Mouse (Mus musculus) liver, embryonic 14.5 days (tissue): Measurements from ENCODE around the gene Rgl2.

Experiments
- CTCF ChIP-seq: IDR thresholded peaks from 2 replicates; pipeline ENCODE4 v1.5.1; 2016; ENCODE audit warnings: antibody characterized with exemption, low read depth, control low read depth
- EP300 ChIP-seq: IDR thresholded peaks from 2 replicates; pipeline ENCODE4 v1.6.1; 2016; ENCODE audit warnings: antibody characterized with exemption, low read depth

DNA sequence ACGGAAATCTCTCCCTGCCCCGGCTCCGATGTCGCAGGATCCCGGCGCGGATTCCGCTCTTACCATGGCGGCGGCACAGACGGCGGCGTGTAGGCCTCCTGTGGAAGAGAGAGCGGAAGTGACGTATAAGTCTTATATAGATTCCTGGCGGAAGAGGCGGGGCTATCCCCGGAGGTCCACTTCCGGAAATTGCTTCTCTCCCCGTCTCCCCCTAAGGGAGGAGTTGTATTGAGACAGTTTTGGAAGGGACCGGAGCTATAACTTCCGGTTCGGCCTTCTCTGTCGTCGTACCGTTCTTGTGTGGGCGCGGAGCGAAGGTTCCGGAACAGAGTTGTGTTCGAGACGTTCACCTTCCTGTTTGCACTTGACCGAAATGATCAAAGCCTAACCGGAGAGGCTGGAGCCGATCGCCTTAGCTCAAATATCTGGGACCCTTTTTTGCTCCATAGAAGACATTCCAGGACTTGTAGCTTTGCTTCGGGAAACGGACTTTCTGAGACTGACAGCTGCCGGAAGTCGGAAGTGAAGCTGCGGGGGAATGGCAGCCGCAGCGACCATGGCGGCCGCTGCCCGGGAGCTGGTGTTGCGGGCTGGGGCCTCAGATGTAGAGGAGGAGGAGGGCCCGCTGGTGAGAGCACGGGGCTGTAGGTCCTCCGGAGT lies 26.3 kb downstream of the Rgl2 start, which contains the start of the genes Vps52 and Rps18:
- TF ChIP-seq CTCF = peak; percentile 38
- peak; percentile 15; the same call in 1 of the 2 replicates for TF ChIP-seq EP300
